Mouse (Mus musculus) CH12.LX (cell line): ENCODE results near the gene Mrpl54. TPM values are rescaled to one million over a fixed set of nuclear protein-coding genes. Genes with fewer than 3 reads are reported as not detected.

Experiments used
- DNase-seq: peaks from one replicate; pipeline ENCODE4 v3.0.0-alpha.2; 2013; ENCODE audit errors: extremely low read depth
- H3K27ac ChIP-seq: 2 replicates; pipeline ENCODE4 v1.5.1; 2012; ENCODE audit warnings: low read depth, mild to moderate bottlenecking, control low read depth, moderate library complexity; ENCODE audit not compliant: insufficient read depth
- H3K27me3 ChIP-seq: replicated peaks from 2 replicates; pipeline ENCODE3; 2012; ENCODE audit warnings: inconsistent platforms
- H3K36me3 ChIP-seq, 2 experiments: replicated peaks in 1 of 2; 2 replicates each; pipeline versions ENCODE3 to v1.6.1; 2012; ENCODE audit warnings: inconsistent platforms in 1 of 2, low read length in 1 of 2, mild to moderate bottlenecking in 1 of 2, mixed read lengths in 1 of 2, moderate library complexity in 1 of 2; ENCODE audit not compliant: control insufficient read depth in 1 of 2, insufficient read depth in 1 of 2
- H3K4me1 ChIP-seq, 2 experiments: 2 replicates each; pipeline ENCODE4 v1.6.1; 2012; ENCODE audit warnings: inconsistent platforms in 1 of 2, moderate library complexity in 1 of 2; ENCODE audit not compliant: insufficient read depth in 2 of 2, control insufficient read depth in 1 of 2
- H3K4me2 ChIP-seq: 2 replicates; pipeline ENCODE4 v1.6.1; 2012; ENCODE audit warnings: low read depth, mild to moderate bottlenecking, control low read depth; ENCODE audit not compliant: poor library complexity, insufficient read depth, severe bottlenecking
- H3K4me3 ChIP-seq, 3 experiments: fragments of 150-350 bp in 1 of 3; sonication (generic) in 1 of 3; replicated peaks in 1 of 3; 2 replicates each; pipeline versions ENCODE3 to v1.5.1; 2011 to 2012; ENCODE audit warnings: low read depth in 2 of 3, low read length in 2 of 3, mild to moderate bottlenecking in 2 of 3, moderate library complexity in 2 of 3, control low read depth in 1 of 3, improper control_type of control experiment in 1 of 3, inconsistent platforms in 1 of 3, mixed read lengths in 1 of 3; ENCODE audit not compliant: poor library complexity in 1 of 3
- H3K79me2 ChIP-seq: replicated peaks from 2 replicates; pipeline ENCODE4 v1.6.1; 2012; ENCODE audit warnings: mild to moderate bottlenecking, moderate library complexity; ENCODE audit not compliant: control insufficient read depth, poor library complexity, insufficient read depth, severe bottlenecking; ENCODE audit errors: extremely low read depth
- H3K9ac ChIP-seq: 2 replicates; pipeline ENCODE4 v1.6.1; 2012; ENCODE audit warnings: low read depth, mild to moderate bottlenecking, control low read depth, moderate library complexity; ENCODE audit not compliant: insufficient read depth
- H3K9me3 ChIP-seq: replicated peaks from 2 replicates; pipeline ENCODE3; 2012; ENCODE audit warnings: low read length, inconsistent platforms, mixed read lengths
- BHLHE40 ChIP-seq: IDR thresholded peaks from 2 replicates; pipeline ENCODE4 v1.6.1; 2011; ENCODE audit warnings: mild to moderate bottlenecking, low read depth, low read length, improper control_type of control experiment
- CHD1 ChIP-seq: IDR thresholded peaks from 2 replicates; pipeline ENCODE4 v1.6.1; 2012; ENCODE audit warnings: low read depth, low read length, improper control_type of control experiment, inconsistent platforms
- CHD2 ChIP-seq: IDR thresholded peaks from 2 replicates; pipeline ENCODE4 v1.6.1; 2011; ENCODE audit warnings: low read length, improper control_type of control experiment
- CTCF ChIP-seq, 2 experiments: IDR thresholded peaks in 1 of 2; conservative IDR thresholded peaks in 1 of 2; 2 replicates each; pipeline ENCODE4 v1.5.1; 2011 to 2012; ENCODE audit warnings: low read depth in 2 of 2, low read length in 2 of 2, improper control_type of control experiment in 1 of 2, inconsistent platforms in 1 of 2, mild to moderate bottlenecking in 1 of 2, moderate library complexity in 1 of 2
- E2F4 ChIP-seq: IDR thresholded peaks from 2 replicates; pipeline ENCODE4 v1.6.1; 2011; ENCODE audit warnings: low read depth, low read length, improper control_type of control experiment; ENCODE audit not compliant: insufficient replicate concordance
- ELF1 ChIP-seq: IDR thresholded peaks from 2 replicates; pipeline ENCODE4 v1.6.1; 2014; ENCODE audit warnings: low read depth, mild to moderate bottlenecking, inconsistent platforms, low read length, improper control_type of control experiment
- GABPA ChIP-seq: IDR thresholded peaks from 2 replicates; pipeline ENCODE4 v1.6.1; 2012; ENCODE audit warnings: low read depth, low read length, improper control_type of control experiment, inconsistent platforms; ENCODE audit not compliant: insufficient replicate concordance
- HCFC1 ChIP-seq: IDR thresholded peaks from 2 replicates; pipeline ENCODE4 v1.6.1; 2012; ENCODE audit warnings: low read depth, mild to moderate bottlenecking, inconsistent platforms, low read length, improper control_type of control experiment
- IRF4 ChIP-seq: IDR thresholded peaks from 2 replicates; pipeline ENCODE4 v1.6.1; 2014; ENCODE audit warnings: low read depth, mild to moderate bottlenecking, inconsistent platforms, low read length, improper control_type of control experiment
- KAT2A ChIP-seq: IDR thresholded peaks from 2 replicates; pipeline ENCODE4 v1.6.1; 2012; ENCODE audit warnings: low read length, improper control_type of control experiment, inconsistent platforms; ENCODE audit not compliant: insufficient replicate concordance
- MAX ChIP-seq: IDR thresholded peaks from 2 replicates; pipeline ENCODE4 v1.6.1; 2011; ENCODE audit warnings: low read length, improper control_type of control experiment
- MEF2A ChIP-seq: IDR thresholded peaks from 2 replicates; pipeline ENCODE4 v1.6.1; 2014; ENCODE audit warnings: low read depth, mild to moderate bottlenecking, inconsistent platforms, low read length, improper control_type of control experiment, borderline replicate concordance
- MXI1 ChIP-seq: IDR thresholded peaks from 2 replicates; pipeline ENCODE4 v1.6.1; 2011; ENCODE audit warnings: mild to moderate bottlenecking, low read depth, low read length, improper control_type of control experiment
- MYC ChIP-seq: IDR thresholded peaks from 2 replicates; pipeline ENCODE4 v1.6.1; 2011; ENCODE audit warnings: low read depth, mild to moderate bottlenecking, improper control_type of control experiment, low read length
- NELFE ChIP-seq: IDR thresholded peaks from 2 replicates; pipeline ENCODE4 v1.6.1; 2011; ENCODE audit warnings: low read depth, low read length, improper control_type of control experiment
- NRF1 ChIP-seq: IDR thresholded peaks from 2 replicates; pipeline ENCODE4 v1.6.1; 2014; ENCODE audit warnings: low read depth, mild to moderate bottlenecking, inconsistent platforms, low read length, improper control_type of control experiment, moderate library complexity
- PAX5 ChIP-seq: IDR thresholded peaks from 2 replicates; pipeline ENCODE4 v1.6.1; 2012; ENCODE audit warnings: low read length, inconsistent platforms, mixed read lengths
- POLR2A ChIP-seq: IDR thresholded peaks from 2 replicates; pipeline ENCODE4 v1.6.1; 2011; ENCODE audit warnings: low read depth, mild to moderate bottlenecking, improper control_type of control experiment, low read length
- POLR2AphosphoS2 ChIP-seq: IDR thresholded peaks from 2 replicates; pipeline ENCODE4 v1.6.1; 2011; ENCODE audit warnings: low read depth, low read length, improper control_type of control experiment
- RAD21 ChIP-seq: IDR thresholded peaks from 2 replicates; pipeline ENCODE4 v1.6.1; 2011; ENCODE audit warnings: low read depth, mild to moderate bottlenecking, low read length, improper control_type of control experiment, moderate library complexity
- RCOR1 ChIP-seq: conservative IDR thresholded peaks from 2 replicates; pipeline ENCODE4 v1.6.1; 2012; ENCODE audit warnings: low read depth, mild to moderate bottlenecking, inconsistent platforms, low read length, improper control_type of control experiment
- SIN3A ChIP-seq: IDR thresholded peaks from 2 replicates; pipeline ENCODE4 v1.6.1; 2012; ENCODE audit warnings: low read length, improper control_type of control experiment, inconsistent platforms
- SMC3 ChIP-seq: IDR thresholded peaks from 2 replicates; pipeline ENCODE4 v1.6.1; 2011; ENCODE audit warnings: low read depth, low read length, improper control_type of control experiment
- TBP ChIP-seq: conservative IDR thresholded peaks from 2 replicates; pipeline ENCODE4 v1.6.1; 2011; ENCODE audit warnings: low read depth, low read length, improper control_type of control experiment
- TCF12 ChIP-seq: IDR thresholded peaks from 2 replicates; pipeline ENCODE4 v1.6.1; 2014; ENCODE audit warnings: low read depth, mild to moderate bottlenecking, inconsistent platforms, low read length, improper control_type of control experiment
- UBTF ChIP-seq: IDR thresholded peaks from 2 replicates; pipeline ENCODE4 v1.6.1; 2012; ENCODE audit warnings: low read depth, mild to moderate bottlenecking, inconsistent platforms, low read length, improper control_type of control experiment, moderate library complexity
- USF1 ChIP-seq: IDR thresholded peaks from 2 replicates; pipeline ENCODE4 v1.6.1; 2014; ENCODE audit warnings: low read depth, mild to moderate bottlenecking, inconsistent platforms, low read length, improper control_type of control experiment
- ZC3H11A ChIP-seq: IDR thresholded peaks from 2 replicates; pipeline ENCODE4 v1.6.1; 2012; ENCODE audit warnings: low read depth, mild to moderate bottlenecking, inconsistent platforms, low read length, improper control_type of control experiment
- ZMIZ1 ChIP-seq: IDR thresholded peaks from 2 replicates; pipeline ENCODE4 v1.6.1; 2012; ENCODE audit warnings: low read depth, mild to moderate bottlenecking, inconsistent platforms, low read length, improper control_type of control experiment
- ZNF384 ChIP-seq: IDR thresholded peaks from 2 replicates; pipeline ENCODE4 v1.6.1; 2012; ENCODE audit warnings: low read depth, low read length, improper control_type of control experiment, inconsistent platforms
- dilution Hi-C: fragments of 300-500 bp; cut with MboI; formaldehyde crosslinking; loops from 2 replicates; pipeline ENCODE4 v1.14.3; 2020; ENCODE audit warnings: low sequenced_read_pairs; ENCODE audit not compliant: extremely low pct_unique_long_range_greater_than_20kb, extremely low pct_ligation_motif_present
- in situ Hi-C: fragments of 300-500 bp; cut with MboI; formaldehyde crosslinking; loops from 3 replicates; pipeline ENCODE4 v1.14.3; 2019; ENCODE audit warnings: low sequenced_read_pairs, low pct_ligation_motif_present, low pct_unique_long_range_greater_than_20kb, mixed read lengths
- polyA plus RNA-seq: library from polyadenylated mRNA; unstranded; fragments of >175 nt; gene quantifications from 2 replicates; pipeline ENCODE4 v1.2.1, GENCODE M21; 2012; ENCODE audit warnings: low read depth; ENCODE audit not compliant: insufficient read length
- total RNA-seq, 2 experiments: library from RNA; depleted of rRNA; stranded (reverse); fragments of 300-350 nt in 1 of 2; fragments of >200 nt in 1 of 2; gene quantifications; 2 replicates each; pipeline ENCODE4 v1.2.3; 2012 to 2014

Gene Mrpl54
- total and polyA plus RNA-seq, 3 experiments, result 104 to 167 (median 128) TPM

DNA sequence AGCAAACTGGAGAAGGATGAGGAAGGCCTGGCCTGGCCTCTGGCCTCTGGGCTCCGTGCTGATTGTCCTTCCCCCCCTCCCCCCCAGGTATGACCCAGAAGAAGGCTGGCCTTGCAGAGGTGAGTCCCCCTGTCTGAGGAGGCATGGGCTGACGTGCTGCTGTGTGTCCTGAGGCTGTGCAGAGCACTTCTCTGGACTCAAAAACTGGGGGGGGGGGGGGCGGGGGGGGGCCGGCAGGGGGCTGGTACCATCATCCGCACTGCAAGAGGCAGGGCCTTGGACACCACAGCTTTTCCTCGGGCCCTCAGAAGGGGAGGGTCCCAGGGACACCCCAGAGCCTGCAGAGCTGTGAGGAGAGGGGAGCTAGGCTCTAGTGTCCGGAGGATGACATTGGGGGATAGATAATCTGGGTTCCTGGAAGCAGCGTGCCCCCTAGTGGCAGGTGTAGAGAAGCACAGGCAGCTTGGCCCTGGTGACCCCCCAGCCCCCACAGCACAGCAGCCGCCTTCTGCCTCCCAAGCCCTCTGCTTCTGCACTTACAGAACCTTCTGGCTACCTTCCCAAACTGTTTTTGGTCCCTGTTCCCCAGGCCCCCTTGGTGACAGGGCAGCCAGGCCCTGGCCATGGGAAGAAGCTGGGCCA is 38.0 kb upstream of the Mrpl54 start:
- in situ Hi-C loops (no loop called here), dilution Hi-C loops (no loop called here)
- Histone ChIP-seq H3K36me3 (peaks cover 39 to 59% of the 10 kb centered on the region in 2 experiments), H3K4me1 (peaks cover 40 to 89% of the 10 kb centered on the region in 2 experiments), H3K27ac (no peak overlapping the region), H3K27me3 (no peaks in the 10 kb centered on the region), H3K4me3 (no peak overlapping the region), H3K9me3 (no peaks in the 10 kb centered on the region), H3K4me2 (no peak overlapping the region), H3K79me2 (peaks cover 28% of the 10 kb centered on the region), H3K9ac (no peak overlapping the region)
- peak; percentile 77 for DNase-seq
- no peak for TF ChIP-seq PAX5
- peak; percentile 51 for TF ChIP-seq ZC3H11A
- no peak for TF ChIP-seq MYC
- no peak for TF ChIP-seq KAT2A
- TF ChIP-seq BHLHE40, result peak; percentile 74
- TF ChIP-seq SMC3, result peak; percentile 93
- TF ChIP-seq ZMIZ1, result no peak
- TF ChIP-seq ZNF384, result no peak
- TF ChIP-seq RAD21, result peak; percentile 91
- peak; percentile 74 to 94 for TF ChIP-seq CTCF (conservative IDR thresholded peaks at IDR 0.05 in 1 of 2, IDR thresholded peaks at IDR 0.05 in 1 of 2; ENCODE audit: low read depth in 2 of 2, low read length in 2 of 2)
- TF ChIP-seq E2F4, result no peak
- 0 out of 2 replicates have a peak, but pooled peaks have one; percentile 21 for TF ChIP-seq TCF12
- no peak for TF ChIP-seq GABPA
- TF ChIP-seq ELF1, result 0 out of 2 replicates have a peak, but pooled peaks have one; percentile 19
- TF ChIP-seq POLR2A, result no peak
- no peak for TF ChIP-seq MXI1
- TF ChIP-seq IRF4, result peak; percentile 21; the same call in 1 of the 2 replicates
- TF ChIP-seq RCOR1, result no peak
- peak; percentile 25; the same call in 1 of the 2 replicates for TF ChIP-seq MAX
- TF ChIP-seq UBTF, result no peak
- TF ChIP-seq CHD2, result peak; percentile 61; the same call in 1 of the 2 replicates
- TF ChIP-seq TBP, result no peak
- TF ChIP-seq NELFE, result no peak
- 0 out of 2 replicates have a peak, but pooled peaks have one; percentile 52 for TF ChIP-seq SIN3A
- no peak for TF ChIP-seq POLR2AphosphoS2
- TF ChIP-seq USF1, result no peak
- 0 out of 2 replicates have a peak, but pooled peaks have one; percentile 19 for TF ChIP-seq HCFC1
- no peak for TF ChIP-seq CHD1
- peak; percentile 39; the same call in 1 of the 2 replicates for TF ChIP-seq NRF1
- no peak for TF ChIP-seq MEF2A
